Mouse (Mus musculus) mesoderm, embryonic 11.5 days (tissue): Measurements from ENCODE around the gene Kif12.

Experiments used
- DNase-seq: peaks from one replicate; pipeline ENCODE4 v3.0.0-alpha.2; 2012; ENCODE audit warnings: low read depth, low spot score

Gene Kif12

DNA sequence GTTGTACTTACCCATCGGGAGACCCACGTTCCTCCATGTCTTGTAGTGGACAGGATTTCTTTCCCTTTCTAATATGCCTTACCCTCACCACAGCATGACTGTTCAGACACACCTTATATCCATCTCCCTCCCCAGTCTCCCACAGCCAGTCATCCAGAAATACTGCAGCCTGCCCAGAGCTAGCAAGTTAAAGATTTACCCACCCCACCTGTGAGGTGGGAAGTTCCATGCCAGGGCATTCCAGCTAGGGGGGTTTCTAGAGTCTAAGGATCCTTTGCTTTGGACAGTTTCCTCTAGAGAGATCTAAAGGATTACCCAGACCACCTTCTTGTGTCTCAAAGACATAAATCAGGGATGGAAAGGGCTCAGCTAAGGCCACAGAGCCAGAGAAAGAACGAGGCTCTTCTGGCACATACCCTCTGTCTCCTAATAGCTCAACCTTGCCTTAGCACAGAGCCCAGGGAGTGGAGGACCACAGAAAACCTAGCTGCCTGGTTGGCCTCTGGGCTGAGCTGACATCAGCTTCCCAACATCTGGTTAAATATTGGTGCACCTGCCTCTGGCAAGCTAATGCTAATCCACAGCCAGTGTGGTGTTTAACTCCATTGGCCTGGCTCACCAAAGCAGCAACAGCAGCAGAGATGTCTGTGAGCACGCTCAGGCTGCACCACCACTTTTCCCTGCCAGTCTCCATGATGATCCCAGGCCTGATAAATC lies at the start of gene Kif12:
TSS of gene Kif12 (minus strand) at position 163 of the 717 bp plus-strand sequence.
- DNase-seq: no peak

DNA sequence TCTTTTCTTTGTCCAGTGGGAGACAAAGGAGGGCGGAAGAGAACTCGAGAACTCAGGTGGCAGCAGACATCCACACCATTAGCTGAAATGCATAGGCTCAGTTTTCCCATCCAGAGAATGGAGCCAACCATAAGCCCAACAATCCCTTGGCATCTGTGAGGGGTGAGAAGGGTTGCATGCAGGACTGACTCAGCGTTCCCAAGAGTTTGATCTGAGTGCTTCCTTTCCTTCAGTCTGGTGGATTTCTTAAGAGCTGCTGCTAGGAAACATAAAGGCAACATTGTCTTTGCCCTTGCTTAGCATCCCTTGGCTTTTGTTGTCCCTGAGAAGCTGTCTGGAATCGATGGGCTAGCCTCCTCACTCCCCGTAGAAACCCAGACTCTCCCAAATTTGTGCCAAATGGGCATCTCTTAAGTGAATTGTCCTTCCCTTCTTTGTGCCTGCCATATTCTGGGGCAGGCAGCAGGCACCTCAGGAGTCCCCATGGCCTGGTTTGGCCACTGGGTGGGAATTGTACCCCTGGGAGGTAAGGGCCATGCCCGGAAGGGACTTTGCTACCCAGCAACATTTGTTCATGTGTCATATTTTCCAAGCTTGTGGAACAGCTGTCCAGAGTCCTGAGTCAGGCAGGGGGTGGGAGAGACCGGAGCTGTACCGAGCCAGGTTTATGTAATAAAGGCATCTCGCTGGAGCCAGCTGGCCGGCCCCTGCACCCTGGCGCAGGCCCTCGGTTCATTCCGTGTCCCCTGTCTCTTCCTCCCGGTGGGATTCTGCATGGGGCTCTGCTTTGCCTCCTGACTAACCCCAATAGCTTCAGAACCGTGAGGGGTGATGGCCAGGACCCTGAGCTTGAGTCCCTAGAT lies 49.4 kb upstream of the Kif12 start:
- DNase-seq: no peak

DNA sequence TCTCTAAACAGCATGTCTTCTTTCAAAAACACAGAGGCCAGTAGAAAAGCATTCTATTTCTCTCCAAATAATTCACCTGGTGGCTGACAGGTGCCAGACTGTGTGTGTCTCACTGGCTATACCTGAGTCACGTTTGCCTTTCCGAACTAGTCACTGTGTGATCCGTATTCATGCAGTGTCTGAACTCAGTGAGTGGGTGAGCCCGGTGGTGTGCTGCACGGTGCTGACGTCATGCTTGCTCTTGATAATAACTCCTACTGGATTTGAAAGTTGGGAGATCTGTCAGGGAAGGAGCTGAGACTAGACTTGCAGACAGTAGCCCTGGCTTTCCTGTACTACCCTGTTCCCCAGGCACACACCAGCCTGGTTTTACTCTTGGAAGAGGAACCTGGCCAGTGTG lies 47.7 kb upstream of the Kif12 start:
- DNase-seq: no peak

DNA sequence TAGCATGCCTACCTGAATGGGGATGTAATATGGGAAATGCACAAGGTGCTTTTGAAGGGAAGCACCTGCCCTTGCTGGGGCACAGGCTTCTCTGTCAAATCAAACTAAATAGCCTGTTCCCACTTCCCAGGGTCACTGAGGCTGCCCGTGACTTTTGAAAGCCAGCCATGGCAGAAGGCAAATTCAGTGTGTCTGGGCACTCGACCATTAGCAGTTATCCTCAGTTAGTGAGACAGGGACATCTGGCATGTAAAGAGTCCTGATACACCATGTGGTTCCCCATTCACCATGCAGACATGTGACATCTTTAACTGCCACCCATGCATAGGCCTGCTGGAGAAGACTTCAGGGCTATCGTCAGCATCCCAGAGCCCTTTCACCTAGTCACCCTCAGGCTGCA lies 47.1 kb upstream of the Kif12 start:
- DNase-seq: no peak

GRCm38 (mm10) chr4:63217513-63217912 lies 45.6 kb upstream of the Kif12 start:
- no peak for DNase-seq

DNA sequence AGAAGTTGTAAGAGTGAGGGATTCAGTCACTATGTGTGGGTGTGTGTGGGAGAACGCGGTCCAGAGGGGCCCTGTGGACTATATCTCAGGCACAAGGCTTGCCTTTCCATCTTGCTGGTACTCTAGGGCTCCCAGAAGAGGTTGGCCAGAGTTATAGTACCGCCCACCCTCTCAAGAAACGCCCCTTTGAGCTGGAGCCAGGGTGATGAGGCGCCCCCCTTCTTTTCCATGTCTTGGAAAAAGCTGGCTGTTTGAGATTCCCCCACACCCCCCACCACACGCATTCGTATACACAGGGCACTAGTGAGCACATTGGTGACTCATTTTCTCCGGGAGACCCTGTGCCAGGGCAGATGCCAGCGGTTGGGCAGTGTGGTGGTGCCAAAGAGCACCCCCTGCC lies 44.6 kb upstream of the Kif12 start:
- DNase-seq: peak; percentile 10

DNA sequence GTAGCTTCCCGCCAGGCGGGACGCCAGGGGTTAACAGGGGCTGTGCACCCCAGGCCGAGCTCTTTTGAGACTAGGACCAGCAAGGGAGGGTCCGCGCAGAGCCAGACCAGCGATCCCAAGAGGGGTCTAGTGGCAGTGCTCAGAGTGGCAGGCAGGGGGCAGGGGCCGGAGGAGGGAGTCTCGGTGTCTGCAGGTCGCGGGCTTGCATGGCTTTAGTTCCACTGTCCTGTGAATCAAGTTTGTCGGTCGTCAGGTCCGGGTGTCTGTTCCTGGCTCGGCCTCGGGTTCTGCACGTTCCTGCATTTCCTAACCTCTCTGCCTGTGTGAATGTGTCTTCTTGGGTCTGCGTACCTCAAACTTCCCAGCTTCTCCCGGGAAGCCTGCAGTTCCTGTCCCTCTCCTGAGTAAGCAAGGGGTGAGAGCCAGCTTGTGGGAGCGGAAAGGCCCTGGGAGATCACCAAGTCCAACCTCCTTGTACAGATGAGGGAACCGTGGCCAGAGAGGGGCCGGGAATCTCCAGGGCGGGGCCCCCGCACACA lies 44.1 kb upstream of the Kif12 start:
- DNase-seq: peak; percentile 73

GRCm38 (mm10) chr4:63215185-63215992 lies 43.5 kb upstream of the Kif12 start:
- peak; percentile 83 for DNase-seq

DNA sequence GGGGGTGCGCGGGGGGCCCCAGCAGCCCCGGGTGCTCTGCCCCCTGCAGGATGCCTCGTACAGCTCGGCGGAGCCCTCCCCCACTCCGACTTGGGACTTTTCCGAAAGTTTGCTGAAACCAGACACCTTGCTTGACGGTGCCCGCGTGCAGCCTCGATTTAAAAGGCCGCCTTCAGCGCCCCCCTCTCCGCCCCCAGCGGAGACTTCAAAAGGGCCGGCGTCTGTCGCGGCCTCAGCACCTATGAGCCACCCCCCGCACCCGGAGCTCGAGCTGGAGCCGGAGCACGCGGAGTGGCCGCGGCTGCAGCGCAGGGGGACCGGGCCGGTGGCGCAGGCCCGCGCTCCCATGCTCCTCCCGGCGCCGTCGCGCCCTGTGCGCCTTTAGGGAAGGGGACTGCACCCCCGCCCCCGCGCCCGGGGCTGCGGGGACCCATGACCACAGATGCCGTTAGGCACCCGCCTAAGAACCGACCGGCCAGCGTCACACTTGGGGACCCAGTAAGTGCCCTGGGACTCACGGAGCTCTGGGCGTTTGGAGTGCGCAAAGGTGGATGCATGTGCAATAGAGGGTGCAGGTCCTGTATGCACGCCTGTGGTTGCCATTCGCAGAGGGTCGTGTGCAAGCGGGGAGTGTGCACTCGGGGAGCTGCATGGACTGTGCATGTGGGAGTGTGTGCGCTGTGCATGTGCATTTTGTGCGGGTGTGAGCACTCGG lies 42.1 kb upstream of the Kif12 start, which contains the start of gene Col27a1:
TSS of gene Col27a1 (plus strand) at position 98 of the 715 bp plus-strand sequence.
- peak; percentile 77 for DNase-seq

DNA sequence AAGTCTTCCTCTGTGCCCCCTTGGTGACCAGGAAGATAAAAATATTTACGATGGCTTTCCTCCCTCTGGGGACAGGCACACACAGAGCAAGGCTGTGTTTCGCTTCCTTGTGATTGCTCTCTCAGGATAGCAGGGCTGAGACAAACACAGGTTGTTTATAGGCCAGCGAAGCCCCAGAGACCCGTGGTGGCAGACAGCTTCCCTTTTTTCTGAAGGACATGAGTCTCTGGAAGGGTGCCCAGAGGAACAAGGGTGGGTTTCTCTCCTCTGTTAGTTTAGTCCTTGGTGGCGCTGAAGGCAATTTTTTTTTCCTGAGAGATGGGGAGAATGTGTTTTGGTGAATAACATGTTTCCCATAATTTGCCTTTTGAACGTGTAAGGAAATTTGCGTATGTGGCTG lies 33.7 kb upstream of the Kif12 start:
- DNase-seq: no peak

DNA sequence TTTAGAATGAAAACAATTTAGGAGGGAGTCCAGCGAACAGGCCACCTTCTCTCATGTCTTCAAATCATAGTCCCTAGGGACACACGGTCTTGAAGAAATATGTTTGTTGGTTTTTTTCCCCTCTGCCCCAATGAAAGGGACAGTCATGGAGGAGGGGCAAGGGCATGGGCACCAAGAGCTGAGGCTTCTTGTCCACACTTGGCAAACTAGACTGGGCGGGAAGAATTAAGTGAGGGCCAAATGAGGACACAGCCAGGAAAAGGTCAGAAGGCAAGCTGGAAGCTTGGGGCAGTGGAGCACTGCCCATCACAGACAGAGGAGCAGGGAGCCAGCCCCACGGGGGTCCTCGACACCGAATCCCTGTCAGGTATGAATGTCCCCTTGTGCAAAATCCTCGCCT lies 31.9 kb upstream of the Kif12 start:
- no peak for DNase-seq

DNA sequence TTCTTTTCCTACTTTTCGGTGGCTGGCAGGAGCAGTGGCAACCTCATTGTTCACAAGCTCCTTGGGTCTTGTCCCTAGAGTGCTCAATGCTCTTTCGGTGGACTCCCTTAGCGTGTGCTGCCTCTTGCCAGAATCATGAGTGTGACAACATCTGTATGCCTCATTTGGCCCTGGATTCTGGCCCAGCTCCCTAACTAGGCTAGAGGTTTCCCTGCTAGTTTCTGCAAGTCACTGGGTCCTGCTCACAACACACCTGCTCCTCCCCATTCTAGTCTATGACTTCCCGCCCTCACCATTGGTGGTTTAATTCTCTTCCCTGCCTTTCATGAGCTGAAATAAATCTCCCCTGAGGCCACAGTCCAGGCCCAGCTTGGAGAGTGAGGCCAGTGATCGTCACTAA lies 27.4 kb upstream of the Kif12 start:
- no peak for DNase-seq

DNA sequence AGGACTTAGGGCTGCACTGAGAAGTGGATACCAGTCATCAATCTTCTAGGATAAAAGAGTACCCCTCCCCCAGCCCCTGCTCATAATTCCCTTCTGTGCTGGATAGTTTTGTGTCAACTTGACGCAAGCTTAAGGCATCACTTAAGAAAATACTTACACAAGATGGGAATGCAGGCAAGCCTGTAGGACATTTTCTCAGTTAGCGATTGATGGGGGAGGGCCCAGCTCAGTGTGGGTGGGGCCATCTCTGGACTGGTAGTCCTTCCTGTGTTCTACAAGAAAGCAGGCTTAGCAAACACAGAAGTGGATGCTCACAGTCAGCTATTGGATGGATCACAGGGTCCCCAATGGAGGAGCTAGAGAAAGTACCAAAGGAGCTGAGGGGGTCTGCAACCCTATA lies 22.4 kb upstream of the Kif12 start:
- no peak for DNase-seq

DNA sequence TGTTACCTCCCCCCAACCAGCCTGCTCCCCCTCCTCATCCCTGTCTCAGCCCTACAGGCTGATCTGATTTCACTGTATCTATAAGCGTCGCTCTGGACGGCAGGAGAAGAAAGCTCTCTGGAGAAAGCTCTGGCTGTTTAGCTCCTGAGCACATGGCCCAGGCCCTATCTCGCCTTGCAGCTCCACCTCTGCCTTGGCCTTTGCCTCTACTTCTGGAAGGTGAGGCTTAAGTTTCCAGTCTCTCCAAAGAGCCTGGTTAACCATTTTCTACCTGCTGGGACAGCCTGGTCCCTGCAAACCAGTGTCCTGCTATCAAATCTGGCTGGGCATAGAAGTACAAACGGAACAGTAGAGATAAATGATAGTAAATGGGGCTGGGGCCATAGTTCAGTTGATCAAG lies 19.7 kb upstream of the Kif12 start:
- no peak for DNase-seq

DNA sequence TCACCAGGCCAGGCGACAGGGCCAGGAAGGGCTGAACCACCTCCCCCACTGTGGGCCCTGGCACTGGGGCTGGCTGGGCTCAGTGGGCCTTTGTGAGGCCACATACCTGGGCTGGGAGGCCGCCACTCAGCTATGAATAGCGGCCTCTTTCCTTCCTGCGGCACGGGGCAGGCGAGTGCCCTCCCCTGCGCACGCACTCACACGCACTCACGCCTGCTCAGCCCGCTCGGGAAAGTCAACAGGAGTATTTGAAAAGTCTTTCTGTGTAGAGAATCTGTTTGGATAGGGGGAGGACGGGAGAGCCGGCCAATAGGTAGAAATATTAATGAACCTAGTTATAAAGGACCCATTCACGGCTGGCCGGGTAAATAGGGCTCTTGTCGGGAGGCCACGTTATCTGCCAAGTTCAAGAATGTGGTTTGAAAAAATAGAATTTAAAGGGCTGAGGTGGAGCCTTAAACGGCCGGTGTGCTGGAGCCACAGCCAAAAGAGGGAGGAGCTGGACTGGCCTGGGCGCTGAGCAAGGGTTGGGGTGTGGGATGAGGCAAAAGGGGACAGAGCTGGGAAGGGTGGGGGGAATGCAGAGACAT lies 14.4 kb upstream of the Kif12 start:
- peak; percentile 37 for DNase-seq

DNA sequence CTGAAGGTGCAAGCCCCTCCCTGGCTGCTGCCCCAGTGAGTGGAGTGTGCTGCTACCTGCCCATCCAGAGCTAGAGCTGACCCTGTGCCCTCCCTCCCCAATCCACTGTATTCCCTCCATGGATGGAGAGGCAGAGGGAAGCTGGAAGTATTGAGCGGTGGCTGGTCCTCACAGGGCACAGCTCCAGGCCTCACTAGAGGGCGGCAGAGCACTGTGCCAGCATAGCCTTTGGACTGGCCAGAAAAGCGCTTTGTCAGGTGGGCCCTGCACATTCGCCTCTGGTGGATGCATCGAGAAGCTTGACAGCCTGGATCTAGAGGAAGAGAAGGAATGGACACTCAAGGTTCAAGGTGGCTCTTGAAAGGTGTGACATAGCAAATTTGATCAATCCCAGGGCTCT lies 9.6 kb upstream of the Kif12 start:
- DNase-seq: peak; percentile 65

- no peak for DNase-seq
Observed at GRCm38 (mm10) chr4:63171122-63171521, 809 bp downstream of the Kif12 start.

DNA sequence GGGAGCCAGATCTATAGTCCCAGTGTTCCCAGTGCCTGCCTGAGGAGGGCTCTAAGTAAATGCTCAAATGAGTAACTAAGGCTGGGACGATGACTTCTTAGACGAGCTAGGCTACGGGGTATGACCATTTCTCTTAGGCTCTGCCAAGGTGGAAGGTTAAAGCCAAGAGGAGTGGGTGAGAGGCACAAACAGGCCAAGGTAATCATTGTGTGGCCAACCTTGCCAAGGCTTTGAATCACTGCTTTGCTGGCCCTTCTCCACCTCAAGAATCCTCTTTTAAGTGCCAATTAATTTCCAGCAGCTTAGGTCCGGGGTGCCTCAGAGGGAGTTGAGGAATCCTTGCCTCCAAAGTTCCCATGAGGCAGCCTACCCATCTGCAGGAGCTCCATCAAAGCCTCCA lies 1.9 kb downstream of the Kif12 start:
- no peak for DNase-seq

- no peak for DNase-seq
Observed at GRCm38 (mm10) chr4:63166323-63166722, 5.6 kb downstream of the Kif12 start.

GRCm38 (mm10) chr4:63165636-63166035 lies 6.3 kb downstream of the Kif12 start:
- DNase-seq: no peak
